Mouse (Mus musculus): Measurements from ENCODE around the gene Serpinb5. TPM values are rescaled to one million over a fixed set of nuclear protein-coding genes. Genes with fewer than 3 reads are reported as not detected.

Gene Serpinb5
- polyA plus RNA-seq, 1 experiment from 2014 or later: not detected

GRCm38 (mm10) chr1:106931954-106932353 lies 71.0 kb downstream of the Serpinb5 start:
- no peak overlapping the region for H3K4me2 ChIP-seq (ENCODE audit: low read length)
- H3K9ac ChIP-seq (ENCODE audit: low read length): no peak overlapping the region
- H3K27ac ChIP-seq (ENCODE audit: low read depth, low read length): no peak overlapping the region
- ATAC-seq (no peak), DNase-seq (ENCODE audit: low spot score) (no peak)
- 91% methylated on average over 4 of the region's 4 CpGs for WGBS
- no peaks in the 10 kb centered on the region for H3K9me3 ChIP-seq (replicated peaks; ENCODE audit: control insufficient read depth, low read length)
- H3K36me3 ChIP-seq (ENCODE audit: control insufficient read depth, insufficient read depth, low read length): no peaks in the 10 kb centered on the region
- no peaks in the 10 kb centered on the region for H3K4me1 ChIP-seq (ENCODE audit: control insufficient read depth, insufficient read depth, low read length)
- H3K4me3 ChIP-seq (ENCODE audit: low read depth, low read length): no peak overlapping the region
- no peaks in the 10 kb centered on the region for H3K27me3 ChIP-seq (replicated peaks; ENCODE audit: control insufficient read depth, insufficient read depth, low read length)

Other genes starting within 250 kb of the Serpinb5 start
- 5.3 and 7.1 TPM in 2 replicates for gene Bcl2, start 146.9 kb upstream of the Serpinb5 start, polyA plus RNA-seq (2014; fragmentation: Nextera tagmentation; extraction: Ambion mirVana)
- gene Kdsr, start 101.4 kb upstream of the Serpinb5 start, polyA plus RNA-seq (2014; fragmentation: Nextera tagmentation; extraction: Ambion mirVana): 13.7 and 15.8 TPM in 2 replicates
- 44.0 and 48.6 TPM in 2 replicates for gene Vps4b, start 64.4 kb upstream of the Serpinb5 start, polyA plus RNA-seq (2014; fragmentation: Nextera tagmentation; extraction: Ambion mirVana)
- not detected in 2 replicates for gene Serpinb12, start 73.3 kb downstream of the Serpinb5 start, polyA plus RNA-seq (2014; fragmentation: Nextera tagmentation; extraction: Ambion mirVana)
- not detected in 2 replicates for gene Serpinb13, start 119.8 kb downstream of the Serpinb5 start, polyA plus RNA-seq (2014; fragmentation: Nextera tagmentation; extraction: Ambion mirVana)
- not detected in 2 replicates for gene Serpinb3a, start 191.1 kb downstream of the Serpinb5 start, polyA plus RNA-seq (2014; fragmentation: Nextera tagmentation; extraction: Ambion mirVana)
- gene Serpinb3d, start 222.3 kb downstream of the Serpinb5 start, polyA plus RNA-seq (2014; fragmentation: Nextera tagmentation; extraction: Ambion mirVana): not detected in 2 replicates